In the genomic region with DNA sequence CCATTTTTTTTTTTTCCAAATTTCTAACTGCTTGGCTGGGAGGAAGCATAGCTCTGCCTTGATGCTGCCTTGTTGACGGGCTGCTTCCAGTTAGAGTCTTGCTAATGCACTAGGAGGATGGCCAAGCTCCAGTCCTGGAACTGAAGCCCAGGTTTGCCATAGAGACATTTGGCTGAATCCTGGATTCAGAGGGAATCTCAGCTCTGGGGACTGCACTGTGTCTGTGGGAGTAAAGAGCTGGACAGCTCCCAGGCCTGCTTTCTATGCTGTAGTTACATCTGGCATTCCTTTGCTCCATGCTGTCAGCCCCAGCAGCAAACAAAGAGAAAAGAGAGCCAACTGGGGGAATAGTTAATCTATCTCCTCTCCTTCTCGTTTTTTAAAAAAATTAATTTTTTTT, we compare ENCODE assay signal across 9 mouse cellular contexts.
DNase-seq lines count a peak whose midpoint lies in the region; TF ChIP-seq lines count a peak whose summit lies in the region.
"Had no signal": no experiment of that assay in that cellular context is flagged by ENCODE, and none has a peak within 500 bp of the region (broad histone marks: within the 10 kb centered on the region; RNA-seq: fewer than 3 reads in every experiment).

No protein-coding gene starts in this region.

- intact Hi-C loops in left cerebral cortex, adult 2 months (cut with DNase I) = loop anchor here (2.0 to 10.0 kb wide), 5 partner anchors 466 to 1845 kb away; a partner anchor contains a TSS

- DNase-seq in cerebellum, postnatal 25 days = peak; percentile 19 to 38
- DNase-seq in cerebellum, adult 9-11 months = no peak
- DNase-seq in 3T3-L1 (ENCODE audit: low read depth, low spot score) = peak; percentile 4
- peak; percentile 49 to 79 for DNase-seq in frontal cortex, adult 2 months (ENCODE audit: extremely low spot score in 1 of 2, low spot score in 1 of 2)
- DNase-seq in left cerebral cortex, adult 2 months (ENCODE audit: extremely low spot score in 1 of 2, low spot score in 2 of 2) = peak; percentile 22 to 48
- DNase-seq in right cerebral cortex, postnatal 14 days = peak; percentile 27
- no peak for DNase-seq in lung, postnatal 36 days
- DNase-seq in cerebellum, adult 18-20 months = no peak

- no peak for TF ChIP-seq CTCF in left cerebral cortex, adult 2 months (IDR thresholded peaks at IDR 0.05)

- peak overlapping the region; percentile 16; the same call in 1 of the 2 replicates for H3K27ac ChIP-seq in left cerebral cortex, adult 2 months
- H3K27ac ChIP-seq: limb, embryonic 13.5 days had no signal

- no peak overlapping the region for H3K4me3 ChIP-seq in left cerebral cortex, adult 2 months
- H3K4me3 ChIP-seq: limb, embryonic 13.5 days had no signal

Comparison
In these comparisons a context has a peak if more than half of its experiments do, and no peak if none do; other contexts are left out.
1. DNase-seq: peak in cerebellum, postnatal 25 days (2 of 2), 3T3-L1 (single experiment), frontal cortex, adult 2 months (2 of 2), left cerebral cortex, adult 2 months (2 of 2) and right cerebral cortex, postnatal 14 days (single experiment); none in cerebellum, adult 9-11 months (single experiment), lung, postnatal 36 days (single experiment) and cerebellum, adult 18-20 months (0 of 2).